ENCODE assay signal across 20 mouse cellular contexts in genomic region chr1:165948214-165948813, GRCm38 (mm10). TPM values are rescaled to one million over a fixed set of nuclear protein-coding genes. Genes with fewer than 3 reads are reported as not detected.
DNase-seq lines count a peak whose midpoint lies in the region; ATAC-seq and TF ChIP-seq lines count a peak whose summit lies in the region.
"Had no signal": no experiment of that assay in that cellular context is flagged by ENCODE, and none has a peak within 500 bp of the region (broad histone marks: within the 10 kb centered on the region; RNA-seq: fewer than 3 reads in every experiment).

No protein-coding gene starts in this region.

- no peak for ATAC-seq in limb, embryonic 11.5 days (ENCODE audit: insufficient number of reproducible peaks, low FRiP score, low TSS enrichment, low read depth)
- ATAC-seq in forebrain, embryonic 16.5 days: peak; percentile 58

- peak; percentile 58; the same call in 1 of the 2 replicates for TF ChIP-seq EP300 in CH12.LX (IDR thresholded peaks at IDR 0.05; ENCODE audit: low read length)

- no peak overlapping the region for H3K9ac ChIP-seq in limb, embryonic 11.5 days (ENCODE audit: low read length)
- no peak overlapping the region for H3K9ac ChIP-seq in CH12.LX (ENCODE audit: insufficient read depth, low read depth)
- H3K9ac ChIP-seq in forebrain, embryonic 16.5 days (replicated peaks; ENCODE audit: low read depth, low read length): no peak overlapping the region
- H3K9ac ChIP-seq: hindbrain, embryonic 15.5 days; limb, embryonic 13.5 days; liver, embryonic 14.5 days had no signal

- H3K27me3 ChIP-seq in limb, embryonic 11.5 days (ENCODE audit: control insufficient read depth, insufficient read depth, low read length): no peaks in the 10 kb centered on the region
- H3K27me3 ChIP-seq in limb, embryonic 10.5 days (ENCODE audit: low read depth, poor library complexity, severe bottlenecking): no peaks in the 10 kb centered on the region
- no peaks in the 10 kb centered on the region for H3K27me3 ChIP-seq in CH12.LX (replicated peaks)
- no peaks in the 10 kb centered on the region for H3K27me3 ChIP-seq in forebrain, embryonic 16.5 days (replicated peaks; ENCODE audit: control insufficient read depth, insufficient read depth, low read length)
- H3K27me3 ChIP-seq: hindbrain, embryonic 15.5 days; limb, embryonic 13.5 days had no signal

- no peak overlapping the region for H3K27ac ChIP-seq in limb, embryonic 11.5 days (replicated peaks; ENCODE audit: low read depth, low read length)
- H3K27ac ChIP-seq in limb, embryonic 10.5 days: no peak overlapping the region
- H3K27ac ChIP-seq in CH12.LX (ENCODE audit: insufficient read depth, low read depth): no peak overlapping the region
- no peak overlapping the region for H3K27ac ChIP-seq in forebrain, embryonic 16.5 days (ENCODE audit: low read length)
- H3K27ac ChIP-seq: hindbrain, embryonic 15.5 days; limb, embryonic 13.5 days; liver, embryonic 14.5 days had no signal

- TF ChIP-seq CTCF in CH12.LX (conservative IDR thresholded peaks at IDR 0.05 in 1 of 2, IDR thresholded peaks at IDR 0.05 in 1 of 2; ENCODE audit: low read depth in 2 of 2, low read length in 2 of 2): no peak

- WGBS in limb, embryonic 11.5 days: 40% methylated on average over 2 of the region's 2 CpGs
- 72% methylated on average over 2 of the region's 2 CpGs for WGBS in limb, embryonic 10.5 days
- WGBS in forebrain, embryonic 16.5 days: 12% methylated on average over 2 of the region's 2 CpGs

- TF ChIP-seq POLR2A in CH12.LX (IDR thresholded peaks at IDR 0.05; ENCODE audit: low read depth, low read length): peak; percentile 35; the same call in 1 of the 2 replicates

- in situ Hi-C loops in CH12.LX (cut with MboI; ENCODE audit: low pct_ligation_motif_present, low pct_unique_long_range_greater_than_20kb, low sequenced_read_pairs): no loop called here

- H3K36me3 ChIP-seq in limb, embryonic 11.5 days (ENCODE audit: control insufficient read depth, insufficient read depth, low read length): no peaks in the 10 kb centered on the region
- H3K36me3 ChIP-seq in limb, embryonic 10.5 days: no peaks in the 10 kb centered on the region
- H3K36me3 ChIP-seq in CH12.LX (replicated peaks in 1 of 2; ENCODE audit: control insufficient read depth in 1 of 2, insufficient read depth in 1 of 2, low read length in 1 of 2): no peaks in the 10 kb centered on the region
- no peaks in the 10 kb centered on the region for H3K36me3 ChIP-seq in forebrain, embryonic 16.5 days (ENCODE audit: control insufficient read depth, insufficient read depth)
- H3K36me3 ChIP-seq: hindbrain, embryonic 15.5 days; limb, embryonic 13.5 days had no signal

- TF ChIP-seq RAD21 in CH12.LX (IDR thresholded peaks at IDR 0.05; ENCODE audit: low read depth, low read length): no peak

- no peak overlapping the region for H3K4me2 ChIP-seq in limb, embryonic 11.5 days (ENCODE audit: low read depth, severe bottlenecking)
- H3K4me2 ChIP-seq in CH12.LX (ENCODE audit: insufficient read depth, low read depth, poor library complexity, severe bottlenecking): peak overlapping the region; percentile 61
- H3K4me2 ChIP-seq in forebrain, embryonic 16.5 days (ENCODE audit: low read length): no peak overlapping the region
- H3K4me2 ChIP-seq: heart, embryonic 11.5 days; hindbrain, embryonic 15.5 days; limb, embryonic 13.5 days had no signal

- dilution Hi-C loops in CH12.LX (cut with MboI; ENCODE audit: extremely low pct_ligation_motif_present, extremely low pct_unique_long_range_greater_than_20kb, low sequenced_read_pairs): no loop called here

- no peak overlapping the region for H3K4me3 ChIP-seq in limb, embryonic 11.5 days (ENCODE audit: low read depth, low read length)
- no peak overlapping the region for H3K4me3 ChIP-seq in limb, embryonic 10.5 days
- no peak overlapping the region for H3K4me3 ChIP-seq in CH12.LX (replicated peaks in 1 of 3; ENCODE audit: low read depth in 2 of 3, low read length in 2 of 3, poor library complexity in 1 of 3)
- no peak overlapping the region for H3K4me3 ChIP-seq in forebrain, embryonic 16.5 days (replicated peaks; ENCODE audit: low read length)
- H3K4me3 ChIP-seq: hindbrain, embryonic 15.5 days; limb, embryonic 13.5 days had no signal

- DNase-seq in limb, embryonic 11.5 days (ENCODE audit: low spot score): peak; percentile 24
- DNase-seq in limb, embryonic 10.5 days (ENCODE audit: low spot score): no peak
- peak; percentile 85 for DNase-seq in CH12.LX (ENCODE audit: extremely low read depth)
- peak; percentile 17 for DNase-seq in embryo, embryonic 10.5 days (ENCODE audit: low spot score)
- DNase-seq in right cerebral cortex, postnatal 25 days: no peak
- DNase-seq in cerebellum, postnatal 10 days: no peak
- no peak for DNase-seq in heart, postnatal 4 days
- DNase-seq: adrenal gland, postnatal 10 days; cerebellum, adult 18-20 months; heart, postnatal 14 days; kidney, adult 11 months; kidney, postnatal 10 days; retina, postnatal 1 day; spleen, adult 18-20 months; thymus, postnatal 25 days had no signal

- H3K79me2 ChIP-seq in CH12.LX (replicated peaks; ENCODE audit: control insufficient read depth, extremely low read depth, insufficient read depth, poor library complexity, severe bottlenecking): 0 out of 2 replicates have a peak, but pooled peaks cover 3% of the 10 kb centered on the region

- H3K4me1 ChIP-seq in limb, embryonic 11.5 days (ENCODE audit: control insufficient read depth, insufficient read depth, low read length): 0 out of 2 replicates have a peak, but pooled peaks cover 2% of the 10 kb centered on the region
- no peaks in the 10 kb centered on the region; the same call in 1 of the 2 replicates for H3K4me1 ChIP-seq in limb, embryonic 10.5 days
- H3K4me1 ChIP-seq in CH12.LX (ENCODE audit: control insufficient read depth in 1 of 2, insufficient read depth in 2 of 2): peaks cover 0 to 18% of the 10 kb centered on the region in 2 experiments; a peak in 2 of 4 replicates
- peaks cover 2% of the 10 kb centered on the region for H3K4me1 ChIP-seq in forebrain, embryonic 16.5 days (replicated peaks; ENCODE audit: control insufficient read depth, insufficient read depth, low read length)
- H3K4me1 ChIP-seq: hindbrain, embryonic 15.5 days had no signal

- no peaks in the 10 kb centered on the region for H3K9me3 ChIP-seq in limb, embryonic 11.5 days (ENCODE audit: control insufficient read depth, low read length)
- no peaks in the 10 kb centered on the region for H3K9me3 ChIP-seq in limb, embryonic 10.5 days (replicated peaks)
- H3K9me3 ChIP-seq in CH12.LX (replicated peaks; ENCODE audit: low read length): no peaks in the 10 kb centered on the region
- no peaks in the 10 kb centered on the region for H3K9me3 ChIP-seq in forebrain, embryonic 16.5 days (ENCODE audit: control insufficient read depth, low read length)
- H3K9me3 ChIP-seq: hindbrain, embryonic 15.5 days; limb, embryonic 13.5 days had no signal

TF ChIP-seq in CH12.LX, 34 proteins besides CTCF, POLR2A, EP300 and RAD21:
- TF ChIP-seq TCF12 (IDR thresholded peaks at IDR 0.05; ENCODE audit: low read depth, low read length) (peak; percentile 49; the same call in 1 of the 2 replicates), SIN3A (IDR thresholded peaks at IDR 0.05; ENCODE audit: low read length) (peak; percentile 71; the same call in 1 of the 2 replicates), ZNF384 (IDR thresholded peaks at IDR 0.05; ENCODE audit: low read depth, low read length) (peak; percentile 97), TBP (conservative IDR thresholded peaks at IDR 0.05; ENCODE audit: low read depth, low read length) (peak; percentile 61; the same call in 1 of the 2 replicates), IRF4 (IDR thresholded peaks at IDR 0.05; ENCODE audit: low read depth, low read length) (no peak), SMC3 (IDR thresholded peaks at IDR 0.05; ENCODE audit: low read depth, low read length) (no peak), ETS1 (conservative IDR thresholded peaks at IDR 0.05; ENCODE audit: low read depth, low read length) (peak; percentile 57; the same call in 1 of the 2 replicates)

RNA-seq across cellular contexts. Expression of gene Pou2f1, which starts 54.2 kb away (rescaled TPM):
- polyA plus RNA-seq in limb, embryonic 11.5 days (2014; fragmentation: Nextera tagmentation; extraction: Ambion mirVana): 33.7 and 34.2 TPM in 2 replicates
- 28.8 and 32.3 TPM in 2 replicates for polyA plus RNA-seq in limb, embryonic 10.5 days (2016; fragmentation: Nextera tagmentation; extraction: Ambion mirVana)
- total RNA-seq in CH12.LX (2012; rRNA removed): 6.4 and 8.0 TPM in 2 replicates
- total RNA-seq in CH12.LX (2014; rRNA removed): 6.6 and 7.4 TPM in 2 replicates
- 11.7 and 18.3 TPM in 2 replicates for polyA plus RNA-seq in CH12.LX (2012; ENCODE audit: insufficient read length, low read depth)
- polyA plus RNA-seq in forebrain, embryonic 16.5 days (2015; fragmentation: Nextera tagmentation; extraction: Ambion mirVana): 22.7 and 22.9 TPM in 2 replicates
- total RNA-seq in heart, postnatal 4 days (2021): 10 to 100 TPM; 15.0 to 18.4 TPM

Comparison
In these comparisons a context has a peak if more than half of its experiments do, and no peak if none do; other contexts are left out.
1. DNase-seq: peak in limb, embryonic 11.5 days (single experiment), CH12.LX (single experiment) and embryo, embryonic 10.5 days (single experiment); none in limb, embryonic 10.5 days (single experiment), right cerebral cortex, postnatal 25 days (single experiment), cerebellum, postnatal 10 days (0 of 2) and heart, postnatal 4 days (single experiment).